Mouse (Mus musculus) gonadal fat pad, adult 2 months (tissue): ENCODE results near the gene Ets1. TPM values are rescaled to one million over a fixed set of nuclear protein-coding genes. Genes with fewer than 3 reads are reported as not detected.

Experiments
- DNase-seq: peaks from one replicate; pipeline ENCODE4 v3.0.0-alpha.2; 2012; ENCODE audit warnings: low read depth
- polyA plus RNA-seq: library from polyadenylated mRNA; depleted of rRNA; stranded (reverse); fragments of >200 nt; gene quantifications from 2 replicates; pipeline ENCODE4 v1.2.3, GENCODE M21; 2012

The Ets1 gene
- polyA plus RNA-seq, 1 experiment = 15.4 TPM

DNA sequence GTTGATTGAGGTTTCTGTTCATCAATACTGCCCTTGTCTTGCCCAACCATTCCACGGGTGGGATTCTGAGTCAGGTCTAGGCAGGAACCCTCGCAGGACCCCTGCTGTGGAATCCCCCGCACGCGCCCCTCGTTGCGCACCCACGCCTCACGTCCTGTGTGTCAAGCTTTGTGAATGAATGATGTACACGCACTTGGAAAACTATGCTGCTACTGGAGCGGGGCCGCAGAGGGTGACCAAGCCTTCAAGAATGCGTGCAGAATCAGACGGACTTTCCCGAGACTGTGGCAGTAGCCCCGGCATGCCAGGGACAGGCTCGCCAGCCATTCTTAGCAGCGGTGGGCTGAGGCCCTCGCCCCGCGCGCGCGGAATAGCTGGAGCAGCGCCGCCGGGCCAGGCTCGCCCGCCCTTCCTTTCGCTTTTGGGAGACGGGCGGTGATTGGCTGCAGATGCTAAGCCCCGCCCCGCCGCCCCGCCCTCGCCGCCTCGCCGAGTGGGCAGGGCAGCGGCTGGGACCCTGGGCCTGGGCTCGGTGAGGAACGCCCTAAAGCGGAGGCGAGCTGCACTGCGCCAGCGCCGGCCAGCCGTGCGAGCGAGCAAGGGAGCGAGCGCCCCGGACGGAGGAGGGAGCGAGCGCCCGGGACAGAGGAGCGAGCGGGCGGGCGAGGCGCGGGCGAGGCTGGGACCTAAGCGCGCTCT lies 59.6 kb downstream of the Ets1 start:
- no peak for DNase-seq

DNA sequence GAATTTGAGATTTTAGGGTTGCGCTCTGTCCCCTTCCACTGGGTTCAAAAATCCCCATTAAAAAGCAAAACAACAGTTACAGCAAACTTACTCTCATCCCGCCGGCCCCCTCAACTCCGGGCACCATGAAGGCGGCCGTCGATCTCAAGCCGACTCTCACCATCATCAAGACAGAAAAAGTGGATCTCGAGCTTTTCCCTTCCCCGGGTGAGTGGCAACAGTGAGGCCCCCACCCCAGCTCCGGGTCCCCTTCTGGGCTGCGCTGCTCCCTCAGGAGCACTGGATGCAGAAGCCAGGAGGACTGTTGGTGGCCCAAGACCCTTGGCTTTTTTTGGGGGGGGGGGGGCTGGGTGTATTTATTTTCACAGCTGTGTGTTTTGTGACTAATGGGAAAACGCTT lies 60.2 kb downstream of the Ets1 start:
- DNase-seq = no peak

GRCm38 (mm10) chr9:32696717-32697116 lies 60.7 kb downstream of the Ets1 start:
- no peak for DNase-seq

DNA sequence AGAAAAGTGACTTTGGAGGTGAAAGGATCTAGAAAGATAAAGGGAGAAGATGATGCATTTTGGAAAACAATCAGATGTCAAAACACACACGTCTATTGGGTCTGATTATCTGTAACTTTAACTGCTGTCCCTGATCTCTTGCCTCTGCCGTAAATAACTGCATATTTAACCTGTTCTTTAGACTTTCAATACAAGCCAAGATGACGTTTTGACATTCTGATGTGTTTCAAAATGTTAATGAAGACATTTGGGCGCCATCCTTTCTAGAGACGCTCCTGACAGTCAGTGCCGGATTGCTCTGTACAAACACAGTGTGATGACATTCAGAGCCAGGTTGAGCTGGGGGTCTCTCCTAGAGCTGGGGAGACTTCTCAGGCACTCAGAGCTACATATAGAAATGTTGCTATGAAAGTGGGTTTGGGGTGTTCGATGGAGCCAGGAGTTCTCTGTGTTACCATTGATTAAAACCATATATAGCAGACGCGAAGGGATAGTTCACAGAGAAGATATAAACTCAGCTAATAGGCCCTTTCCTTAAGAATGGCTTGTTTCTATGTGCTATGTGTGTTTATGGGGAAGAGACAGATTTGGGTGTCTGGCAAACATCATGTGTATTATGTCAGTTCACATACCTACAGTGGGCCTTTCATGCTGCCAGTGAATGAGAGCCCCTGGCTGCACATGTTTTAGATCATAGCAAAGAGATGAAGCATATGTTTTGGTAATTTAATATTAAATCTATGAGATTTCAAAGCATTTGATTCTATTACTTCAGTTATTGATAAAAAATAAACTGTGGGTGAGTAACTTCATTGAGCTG lies 61.5 kb downstream of the Ets1 start:
- DNase-seq = no peak

DNA sequence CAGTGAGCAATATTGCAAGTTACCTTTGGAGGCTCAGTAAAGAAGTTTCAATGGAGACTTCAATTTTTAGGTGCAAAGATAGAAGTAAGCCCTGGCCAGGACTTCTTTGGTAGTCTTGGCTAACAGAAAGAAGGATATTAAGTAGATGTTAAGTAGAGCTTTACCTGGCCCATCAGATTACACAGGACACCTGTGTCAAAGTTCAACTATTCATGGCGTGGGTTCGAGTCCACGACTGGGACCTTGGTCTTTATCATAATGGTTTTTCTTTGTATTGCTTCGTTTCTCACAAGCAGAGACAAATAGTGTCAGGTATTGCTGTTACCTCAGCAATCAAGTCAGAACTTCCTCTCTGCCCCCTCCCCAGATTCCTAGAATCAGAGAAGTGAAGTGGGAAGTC lies 62.7 kb downstream of the Ets1 start:
- DNase-seq = no peak

- no peak for DNase-seq
Measured at GRCm38 (mm10) chr9:32699391-32699841, 63.4 kb downstream of the Ets1 start.

DNA sequence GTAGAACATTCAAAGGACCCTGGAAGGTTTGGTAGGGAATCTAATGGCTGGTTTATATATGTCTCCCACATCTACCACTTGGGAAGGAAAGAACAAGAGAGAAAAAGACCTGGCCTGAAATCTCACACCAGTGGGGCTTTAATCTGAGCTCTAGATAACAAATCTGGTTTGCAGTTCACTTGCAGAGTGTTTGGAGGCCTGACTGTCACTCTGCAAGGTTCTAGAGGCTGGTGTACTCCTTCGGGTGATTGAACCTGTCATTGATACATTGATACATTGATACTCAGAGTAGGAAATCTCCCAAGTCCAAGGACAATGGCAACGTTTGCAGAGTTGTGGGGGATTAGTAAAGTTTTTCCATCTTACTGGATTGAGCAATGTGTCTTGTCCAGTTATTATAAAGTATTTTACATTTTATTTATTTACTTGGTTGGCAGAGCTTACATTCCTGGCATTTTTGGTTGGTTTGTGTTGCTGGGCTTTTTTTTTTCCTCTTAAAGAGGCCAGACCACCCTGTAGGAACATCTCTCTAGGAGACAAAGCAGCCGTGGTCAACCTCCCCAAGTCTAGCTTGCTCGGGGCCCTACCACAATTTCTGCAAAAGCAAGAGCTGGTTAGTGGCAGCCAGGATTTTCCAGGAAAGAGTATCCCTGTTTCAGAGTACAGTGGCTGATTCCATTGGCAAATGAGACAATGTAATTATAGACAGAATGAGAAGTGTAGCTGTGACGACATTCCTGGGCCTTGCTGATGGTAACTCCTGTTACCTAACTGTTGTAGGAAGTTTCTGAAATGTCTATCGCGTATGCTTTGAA lies 64.3 kb downstream of the Ets1 start:
- DNase-seq = no peak

DNA sequence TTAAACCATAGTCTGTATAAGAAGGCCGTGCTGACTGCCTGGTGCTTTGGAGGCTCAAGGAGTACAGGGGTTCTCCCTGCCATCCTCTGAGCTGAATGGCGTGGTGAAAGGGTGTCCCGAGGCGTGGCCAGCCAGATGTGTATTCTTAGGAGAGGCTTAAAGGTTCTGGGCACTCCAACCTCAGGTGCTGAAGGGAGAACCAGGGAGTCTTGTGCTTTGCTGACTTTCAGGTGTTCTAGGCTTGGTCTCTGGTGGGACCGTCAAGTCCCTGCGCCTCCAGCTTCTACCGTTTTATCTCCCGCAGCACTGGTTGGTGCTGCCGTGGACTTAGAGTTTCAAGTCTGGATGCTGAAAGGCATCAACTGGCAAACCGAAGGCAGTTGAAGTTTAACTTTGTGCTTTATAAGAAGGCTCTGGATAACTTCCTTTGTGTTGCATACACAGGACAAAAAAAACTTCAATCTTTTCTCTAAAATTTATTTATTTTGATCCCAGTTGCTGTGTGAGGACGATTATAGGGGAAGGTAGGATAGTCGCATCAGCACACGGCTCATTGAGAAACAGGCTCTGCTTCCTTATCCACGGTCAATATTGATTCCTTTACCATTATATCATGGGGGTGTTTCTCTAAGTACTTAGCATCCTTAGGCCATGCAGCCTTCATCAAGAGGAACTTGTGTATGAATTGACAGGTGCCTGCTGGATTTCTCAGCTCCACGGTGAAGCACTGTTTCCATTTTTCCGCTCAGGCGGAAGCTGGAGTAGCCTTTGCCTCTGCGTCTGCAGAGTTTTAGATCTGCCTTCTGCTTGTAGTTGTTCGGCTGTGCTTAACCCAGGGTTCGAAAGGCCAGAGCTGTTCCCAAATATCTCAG lies 65.3 kb downstream of the Ets1 start:
- DNase-seq = no peak

DNA sequence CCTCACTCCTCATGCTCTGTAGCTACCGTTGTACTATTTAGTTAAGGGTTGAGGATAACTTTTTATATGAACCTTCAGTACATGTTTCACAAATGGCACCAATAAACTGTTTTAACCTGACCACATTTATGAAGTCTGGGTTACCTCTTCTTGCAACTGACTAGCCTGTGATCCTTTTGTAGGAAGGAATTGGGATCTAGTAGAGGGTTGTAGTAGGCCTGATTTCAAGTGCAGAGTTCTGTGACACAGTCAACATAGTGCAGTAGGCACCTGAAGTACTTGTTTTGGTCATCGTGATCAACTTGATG lies 65.9 kb downstream of the Ets1 start:
- no peak for DNase-seq

- no peak for DNase-seq
Measured at GRCm38 (mm10) chr9:32702836-32703395, 66.9 kb downstream of the Ets1 start.

- no peak for DNase-seq
Measured at GRCm38 (mm10) chr9:32703976-32704745, 68.1 kb downstream of the Ets1 start.

- DNase-seq = no peak
Measured at GRCm38 (mm10) chr9:32705827-32706478, 69.9 kb downstream of the Ets1 start.

DNA sequence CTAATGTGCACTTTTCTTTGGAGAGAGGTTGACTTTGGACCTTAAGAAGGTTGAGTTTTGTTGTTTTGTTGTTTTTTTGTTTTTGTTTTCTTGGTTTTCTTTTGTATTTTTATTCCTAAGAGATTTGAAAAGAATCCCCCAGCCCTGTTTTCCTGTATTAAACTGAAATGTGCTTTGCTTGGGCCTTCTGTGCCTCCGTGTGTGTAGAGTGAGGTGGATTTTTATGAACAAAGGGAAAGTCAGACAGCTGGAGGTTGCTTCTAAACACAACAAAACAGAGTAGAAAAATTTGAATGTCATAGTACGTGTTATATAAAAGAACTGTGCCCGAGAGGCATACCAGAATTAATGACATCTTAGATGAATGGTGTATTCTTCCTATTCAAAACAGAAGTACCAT lies 71.4 kb downstream of the Ets1 start:
- DNase-seq = no peak

DNA sequence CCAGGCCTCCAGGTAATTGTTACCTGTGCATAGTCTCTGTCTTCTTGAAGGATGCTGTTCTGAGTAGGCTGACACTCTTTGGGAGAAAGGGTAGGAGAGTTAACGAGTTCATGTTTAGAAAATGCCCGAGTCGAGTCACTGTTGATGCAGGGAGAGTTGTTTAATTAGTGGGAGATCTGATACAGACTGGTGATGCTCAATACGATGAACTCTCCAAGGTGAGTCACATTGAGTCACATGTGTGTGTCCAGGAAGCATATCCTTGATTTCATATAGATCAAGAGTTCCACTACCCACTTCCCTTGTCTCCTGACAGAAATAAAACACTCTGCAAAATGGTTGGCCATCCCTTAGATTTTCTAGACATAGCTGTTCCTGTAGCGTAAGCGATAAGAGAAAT lies 72.5 kb downstream of the Ets1 start:
- DNase-seq = no peak

DNA sequence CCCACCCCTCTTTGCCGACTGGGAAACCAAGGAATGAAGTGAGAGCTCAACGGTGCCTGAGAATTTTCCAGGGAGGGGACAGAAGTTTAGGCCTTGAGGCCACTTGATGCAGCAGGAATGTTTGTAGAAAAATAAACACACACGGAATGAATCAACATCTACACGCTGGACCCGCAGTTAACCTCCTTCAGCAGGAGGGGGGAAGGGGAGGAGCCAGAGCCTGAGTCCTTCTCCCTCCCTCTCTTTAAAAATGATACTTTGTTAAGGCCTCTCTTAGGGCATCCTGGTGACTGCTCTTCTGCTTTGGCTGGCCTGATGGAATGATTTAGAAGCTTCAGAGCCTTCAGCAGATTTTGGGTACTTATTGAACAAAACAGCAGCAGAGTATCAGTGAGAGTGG lies 73.3 kb downstream of the Ets1 start:
- DNase-seq = no peak

DNA sequence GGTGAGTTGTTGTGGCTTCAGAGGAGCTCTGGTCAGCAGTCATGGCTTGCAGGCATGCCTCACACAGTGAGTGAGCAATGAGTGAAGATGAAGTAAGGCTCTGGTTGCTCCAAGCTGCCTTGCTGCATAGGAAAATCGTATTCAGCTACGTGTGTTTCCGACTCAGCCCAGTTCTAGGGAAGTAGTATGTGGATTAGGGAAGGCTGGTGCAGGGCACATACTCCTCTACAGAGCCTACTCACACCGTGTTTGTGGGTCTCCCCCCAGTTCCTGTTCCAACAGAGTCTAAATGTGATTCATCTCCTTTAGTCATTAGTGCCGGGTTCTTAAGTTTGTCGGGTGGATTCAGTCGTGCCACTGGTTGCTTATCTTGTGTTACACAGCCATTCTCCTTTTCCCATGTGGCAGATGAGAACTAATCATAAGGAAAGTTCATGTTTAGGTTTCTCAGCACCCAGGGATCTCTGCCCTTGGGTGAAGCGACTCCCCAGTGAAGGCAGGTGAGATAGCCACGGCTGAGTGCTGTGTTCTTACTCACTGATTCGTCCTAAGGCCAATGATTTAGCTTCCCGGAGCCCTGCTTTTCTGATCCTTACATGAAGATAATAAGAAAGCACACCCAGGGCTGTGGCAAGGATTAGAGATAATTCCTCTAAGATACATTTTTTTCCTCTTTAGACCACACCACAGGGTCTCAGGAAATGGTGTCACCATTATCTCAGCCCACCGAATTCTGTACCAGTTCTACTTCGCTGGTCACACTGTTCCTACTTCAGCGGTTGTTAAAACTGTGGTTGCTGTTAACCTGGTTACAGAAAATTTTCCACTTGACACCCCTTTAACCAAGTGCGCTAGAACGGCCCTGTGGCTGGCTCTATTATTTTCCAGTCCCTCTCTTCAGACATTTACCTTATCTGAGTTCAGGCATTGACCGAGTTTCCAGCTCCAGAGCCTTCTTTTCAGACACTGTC lies 74.0 kb downstream of the Ets1 start:
- DNase-seq = no peak

GRCm38 (mm10) chr9:32710987-32711652 lies 75.1 kb downstream of the Ets1 start:
- DNase-seq = no peak

DNA sequence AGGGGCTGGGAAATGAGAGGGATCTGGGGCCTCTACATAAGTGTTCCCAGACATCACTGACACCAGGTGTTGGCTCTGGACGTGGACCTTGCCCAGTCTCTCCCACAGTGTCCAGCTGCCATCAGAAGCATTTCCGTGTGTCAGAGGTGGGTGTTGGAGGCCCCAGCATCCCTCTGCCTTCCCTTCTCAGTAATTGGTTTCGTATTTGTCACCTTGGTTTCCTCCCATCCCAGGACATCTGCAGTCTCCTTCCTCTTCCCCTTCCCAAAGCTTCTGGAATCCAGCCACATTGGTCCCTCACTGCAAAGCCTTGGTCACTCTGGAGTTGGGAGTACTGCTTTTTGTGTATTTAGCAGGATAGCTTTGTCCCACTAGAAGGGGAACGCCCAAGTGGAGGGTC lies 75.7 kb downstream of the Ets1 start:
- DNase-seq = no peak
